Mouse (Mus musculus): ENCODE measurements around the gene Zc3h12c. TPM values are rescaled to one million over a fixed set of nuclear protein-coding genes. Genes with fewer than 3 reads are reported as not detected.

Zc3h12c gene
- total and polyA plus RNA-seq, 3 experiments, result 1.3 TPM; not detected in 1

- Histone ChIP-seq H3K4me1 (ENCODE audit: control insufficient read depth in 1 of 2, insufficient read depth in 2 of 2, low read length in 2 of 2) (peaks cover 2 to 3% of the 10 kb centered on the region in 2 experiments; a peak in 3 of 4 replicates), H3K4me3 (ENCODE audit: control insufficient read depth in 1 of 2, insufficient read depth in 1 of 2, low read depth in 2 of 2, low read length in 2 of 2) (no peak overlapping the region), H3K9ac (ENCODE audit: control insufficient read depth, low read depth, low read length, poor library complexity, severe bottlenecking) (no peak overlapping the region), H3K79me2 (ENCODE audit: control insufficient read depth, insufficient read depth, low read length, poor library complexity) (no peaks in the 10 kb centered on the region), H3K36me3 (ENCODE audit: control insufficient read depth in 1 of 2, insufficient read depth in 2 of 2, low read length in 2 of 2) (peaks cover 0 to 3% of the 10 kb centered on the region in 2 experiments; a peak in 2 of 4 replicates), H3K27me3 (ENCODE audit: control insufficient read depth in 1 of 2, insufficient read depth in 2 of 2, low read length in 2 of 2) (no peaks in the 10 kb centered on the region), H3K27ac (ENCODE audit: control insufficient read depth, low read depth, low read length) (no peak overlapping the region), H3K9me3 (replicated peaks; ENCODE audit: insufficient read depth, low read length) (no peaks in the 10 kb centered on the region)
- DNase-seq (ENCODE audit: low read depth, low spot score), result no peak
- TF ChIP-seq EP300 (IDR thresholded peaks at IDR 0.05; ENCODE audit: low read depth in 1 of 2, low read length in 2 of 2), result no peak
- TF ChIP-seq KAT2A (conservative IDR thresholded peaks at IDR 0.05; ENCODE audit: low read depth, low read length), result no peak
- TF ChIP-seq ZC3H11A (IDR thresholded peaks at IDR 0.05; ENCODE audit: low read depth, low read length), result no peak
These were observed 22.5 kb upstream of the Zc3h12c start for GRCm38 (mm10) chr9:52190907-52191306.

- H3K9ac ChIP-seq (ENCODE audit: control insufficient read depth, low read depth, low read length, poor library complexity, severe bottlenecking), result no peak overlapping the region
- H3K79me2 ChIP-seq (ENCODE audit: control insufficient read depth, insufficient read depth, low read length, poor library complexity), result no peaks in the 10 kb centered on the region
- H3K4me1 ChIP-seq (ENCODE audit: control insufficient read depth in 1 of 2, insufficient read depth in 2 of 2, low read length in 2 of 2), result no peaks in the 10 kb centered on the region
- H3K4me3 ChIP-seq (ENCODE audit: control insufficient read depth in 1 of 2, insufficient read depth in 1 of 2, low read depth in 2 of 2, low read length in 2 of 2), result no peak overlapping the region
- no peaks in the 10 kb centered on the region for H3K27me3 ChIP-seq (ENCODE audit: control insufficient read depth in 1 of 2, insufficient read depth in 2 of 2, low read length in 2 of 2)
- no peak for DNase-seq (ENCODE audit: low read depth, low spot score)
- no peaks in the 10 kb centered on the region for H3K9me3 ChIP-seq (replicated peaks; ENCODE audit: insufficient read depth, low read length)
- H3K36me3 ChIP-seq (ENCODE audit: control insufficient read depth in 1 of 2, insufficient read depth in 2 of 2, low read length in 2 of 2), result no peaks in the 10 kb centered on the region
- TF ChIP-seq ELF1 (IDR thresholded peaks at IDR 0.05; ENCODE audit: low read depth, low read length) (no peak), JUND (IDR thresholded peaks at IDR 0.05; ENCODE audit: low read depth, low read length) (no peak), MYB (IDR thresholded peaks at IDR 0.05; ENCODE audit: low read depth, low read length) (no peak), SMC3 (IDR thresholded peaks at IDR 0.05; ENCODE audit: low read depth, low read length) (no peak), MYC (IDR thresholded peaks at IDR 0.05; ENCODE audit: low read depth, low read length) (no peak), MAX (IDR thresholded peaks at IDR 0.05; ENCODE audit: low read length) (no peak), TAL1 (IDR thresholded peaks at IDR 0.05; ENCODE audit: low read length) (no peak), KAT2A (conservative IDR thresholded peaks at IDR 0.05; ENCODE audit: low read depth, low read length) (no peak), POLR2AphosphoS2 (IDR thresholded peaks at IDR 0.05; ENCODE audit: low read length) (no peak), GABPA (IDR thresholded peaks at IDR 0.05; ENCODE audit: low read depth, low read length) (no peak), HCFC1 (IDR thresholded peaks at IDR 0.05; ENCODE audit: low read depth, low read length) (no peak), CHD1 (IDR thresholded peaks at IDR 0.05; ENCODE audit: low read depth, low read length) (no peak), POLR2A (IDR thresholded peaks at IDR 0.05; ENCODE audit: control insufficient read depth in 1 of 2, insufficient read depth in 1 of 2, low read depth in 1 of 2, low read length in 2 of 2, poor library complexity in 1 of 2) (no peak), ETS1 (IDR thresholded peaks at IDR 0.05; ENCODE audit: low read depth, low read length) (no peak), GATA1 (IDR thresholded peaks at IDR 0.05; ENCODE audit: low read depth, low read length) (no peak), NELFE (IDR thresholded peaks at IDR 0.05; ENCODE audit: low read depth, low read length) (no peak), RAD21 (IDR thresholded peaks at IDR 0.05; ENCODE audit: low read depth, low read length) (no peak), USF2 (IDR thresholded peaks at IDR 0.05; ENCODE audit: borderline replicate concordance in 1 of 2, insufficient read depth in 1 of 2, low read depth in 1 of 2, low read length in 2 of 2) (no peak), E2F4 (IDR thresholded peaks at IDR 0.05; ENCODE audit: borderline replicate concordance, low read depth, low read length) (no peak), TBP (IDR thresholded peaks at IDR 0.05; ENCODE audit: low read depth, low read length) (no peak)
- no peak overlapping the region for H3K27ac ChIP-seq (ENCODE audit: control insufficient read depth, low read depth, low read length)
These were observed 19.7 kb upstream of the Zc3h12c start for GRCm38 (mm10) chr9:52188106-52188505.

All from MEL (cell line).